Mouse (Mus musculus): ENCODE measurements around the gene Ngdn.
A peak's percentile ranks its signal among the peaks of the same experiment; 100 is the strongest.

GRCm38 (mm10) chr14:55027653-55028052 is 12.4 kb downstream of the Ngdn start:
- TF ChIP-seq CTCF (IDR thresholded peaks at IDR 0.05; ENCODE audit: low read depth) (peak; percentile 31), EP300 (IDR thresholded peaks at IDR 0.05; ENCODE audit: low read depth) (no peak)
